Mouse (Mus musculus) heart, embryonic 14.5 days (tissue): ENCODE results near the gene Phactr3. TPM values are rescaled to one million over a fixed set of nuclear protein-coding genes. Genes with fewer than 3 reads are reported as not detected.

Source experiments
- ATAC-seq: fragments of 200-750 bp; cut with Nextera tagmentation; 2 replicates; pipeline ENCODE4 v1.8.0; 2017; ENCODE audit warnings: low read depth, moderate TSS enrichment; ENCODE audit not compliant: insufficient number of reproducible peaks, insufficient read depth, low FRiP score
- H3K27ac ChIP-seq, 2 experiments: fragments of 200-500 bp in 1 of 2; fragments of 300-500 bp in 1 of 2; sonication (generic) in 1 of 2; replicated peaks in 1 of 2; 2 replicates each; pipeline ENCODE4 v1.5.1; 2012 to 2014; ENCODE audit warnings: low read depth in 2 of 2, low read length in 2 of 2, control low read depth in 1 of 2, mild to moderate bottlenecking in 1 of 2, mixed read lengths in 1 of 2; ENCODE audit not compliant: control insufficient read depth in 1 of 2, insufficient read depth in 1 of 2
- H3K27me3 ChIP-seq: fragments of 300-500 bp; sonication (generic); 2 replicates; pipeline ENCODE4 v1.6.1; 2014; ENCODE audit warnings: mild to moderate bottlenecking, low read length, control low read depth; ENCODE audit not compliant: control insufficient read depth, insufficient read depth
- H3K36me3 ChIP-seq: fragments of 300-500 bp; sonication (generic); 2 replicates; pipeline ENCODE4 v1.6.1; 2014; ENCODE audit warnings: mild to moderate bottlenecking, control low read depth, low read length, mixed read lengths; ENCODE audit not compliant: control insufficient read depth, insufficient read depth
- H3K4me1 ChIP-seq, 2 experiments: fragments of 200-500 bp in 1 of 2; fragments of 300-500 bp in 1 of 2; sonication (generic) in 1 of 2; 2 replicates each; pipeline ENCODE4 v1.6.1; 2012 to 2014; ENCODE audit warnings: low read length in 2 of 2, control low read depth in 1 of 2, mixed read lengths in 1 of 2; ENCODE audit not compliant: control insufficient read depth in 2 of 2, insufficient read depth in 2 of 2
- H3K4me2 ChIP-seq: fragments of 300-500 bp; sonication (generic); 2 replicates; pipeline ENCODE4 v1.6.1; 2014; ENCODE audit warnings: mild to moderate bottlenecking, low read length
- H3K4me3 ChIP-seq, 2 experiments: fragments of 200-500 bp in 1 of 2; fragments of 300-500 bp in 1 of 2; sonication (generic) in 1 of 2; 2 replicates each; pipeline ENCODE4 v1.5.1; 2012 to 2014; ENCODE audit warnings: low read length in 2 of 2, mild to moderate bottlenecking in 2 of 2, control low read depth in 1 of 2, low read depth in 1 of 2, moderate library complexity in 1 of 2; ENCODE audit not compliant: control insufficient read depth in 1 of 2, insufficient read depth in 1 of 2
- H3K9ac ChIP-seq: fragments of 300-500 bp; sonication (generic); 2 replicates; pipeline ENCODE4 v1.6.1; 2014; ENCODE audit warnings: mild to moderate bottlenecking, low read length
- H3K9me3 ChIP-seq: fragments of 300-500 bp; sonication (generic); 2 replicates; pipeline ENCODE4 v1.6.1; 2016; ENCODE audit warnings: low read length, control low read depth; ENCODE audit not compliant: control insufficient read depth
- whole genome bisulfite sequencing: fragments of 180-500 bp; shearing (Covaris S2); extraction: QIAGEN DNeasy Blood & Tissue Kit; methylation state at CpG from one replicate; pipeline ENCODE4 v1.1.7; 2014; 5-methylcytosine and 5-hydroxymethylcytosine counted together
- polyA plus RNA-seq: library from polyadenylated mRNA; unstranded; fragments of >200 nt; fragmentation: Nextera tagmentation; extraction: Ambion mirVana; gene quantifications from 2 replicates; pipeline ENCODE4 v1.2.1, GENCODE M21; 2014

Phactr3 gene
- polyA plus RNA-seq, 1 experiment from 2014 or later: 11.1 TPM

DNA sequence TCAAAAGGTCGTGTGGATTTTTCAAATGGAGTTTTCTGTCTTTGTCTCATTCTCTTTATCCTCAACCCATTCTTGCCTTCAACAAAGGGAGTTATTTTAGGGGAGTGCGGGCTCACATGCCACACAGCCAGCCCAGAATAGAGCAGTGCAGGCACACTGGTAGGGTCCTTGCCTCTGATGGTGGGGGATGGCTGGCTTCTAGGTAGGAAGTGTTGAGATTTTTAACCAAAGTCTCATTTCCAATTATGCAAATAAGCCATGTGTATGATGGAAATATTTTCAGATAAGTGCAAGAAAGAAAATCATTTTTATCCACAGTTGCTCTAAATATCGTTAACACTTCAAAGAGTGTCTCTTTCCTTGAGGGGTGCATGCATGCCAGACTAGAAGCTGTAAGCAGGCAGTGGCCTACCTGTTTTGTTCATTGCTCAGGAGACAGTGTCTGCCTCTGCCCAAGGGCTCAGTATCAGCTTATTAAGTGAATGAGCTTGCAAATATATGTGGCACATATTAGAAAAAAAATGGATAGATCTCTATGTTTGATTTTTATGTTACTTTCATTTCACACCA, 101.5 kb downstream of the Phactr3 start:
- Histone ChIP-seq H3K9me3 (no peaks in the 10 kb centered on the region), H3K4me1 (peaks cover 4 to 11% of the 10 kb centered on the region in 2 experiments), H3K9ac (no peak overlapping the region), H3K4me2 (no peak overlapping the region), H3K36me3 (no peaks in the 10 kb centered on the region), H3K27ac (peak overlapping the region; percentile 10 to 14; a peak in 1 of 4 replicates), H3K27me3 (no peaks in the 10 kb centered on the region), H3K4me3 (no peak overlapping the region)
- no peak for ATAC-seq
- WGBS: 45% methylated on average over 3 of the region's 3 CpGs

DNA sequence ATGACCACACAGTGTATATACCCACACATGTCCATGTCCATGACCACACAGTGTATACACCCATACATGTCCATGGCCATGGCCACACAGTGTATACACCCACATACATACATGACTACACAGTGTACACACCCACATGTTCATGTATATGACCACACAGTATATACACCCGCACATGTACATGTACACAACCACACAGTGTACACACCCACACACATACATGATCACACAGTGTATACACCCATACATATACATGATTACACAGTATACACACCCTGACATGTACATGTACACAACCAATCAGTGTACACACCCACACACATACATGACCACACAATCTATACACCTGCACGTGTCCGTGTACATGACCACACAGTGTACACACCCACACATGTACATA, 102.2 kb downstream of the Phactr3 start:
- H3K27ac ChIP-seq: no peak overlapping the region
- 96% methylated on average over 3 of the region's 3 CpGs for WGBS
- H3K9me3 ChIP-seq: no peaks in the 10 kb centered on the region
- H3K9ac ChIP-seq: no peak overlapping the region
- no peak overlapping the region for H3K4me2 ChIP-seq
- no peaks in the 10 kb centered on the region for H3K27me3 ChIP-seq
- H3K4me1 ChIP-seq: peaks cover 4 to 11% of the 10 kb centered on the region in 2 experiments
- no peaks in the 10 kb centered on the region for H3K36me3 ChIP-seq
- ATAC-seq: no peak
- H3K4me3 ChIP-seq: no peak overlapping the region

DNA sequence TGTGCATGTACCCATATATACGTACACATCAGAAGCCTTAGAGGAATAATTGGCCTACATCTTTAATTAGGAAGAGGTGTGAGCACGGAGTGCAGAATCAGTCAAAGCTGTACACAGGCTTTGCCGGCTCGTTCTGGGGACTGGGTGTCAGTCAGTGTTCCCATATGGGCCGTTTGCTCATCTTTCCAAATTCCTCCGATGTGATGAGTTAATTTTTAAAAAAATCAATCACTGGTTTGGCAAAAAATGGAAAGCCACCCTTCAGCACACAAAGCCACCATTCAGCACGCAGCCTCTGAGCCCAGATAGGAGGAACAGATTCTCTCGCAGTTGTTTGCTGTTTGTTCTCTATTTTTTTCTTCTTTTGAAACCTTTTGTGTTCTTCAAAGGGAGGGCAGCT, 110.5 kb downstream of the Phactr3 start:
- no peaks in the 10 kb centered on the region for H3K27me3 ChIP-seq
- 85% methylated on average over 8 of the region's 8 CpGs for WGBS
- ATAC-seq: no peak
- no peak overlapping the region for H3K4me3 ChIP-seq
- no peak overlapping the region for H3K27ac ChIP-seq
- no peaks in the 10 kb centered on the region for H3K4me1 ChIP-seq
- H3K36me3 ChIP-seq: no peaks in the 10 kb centered on the region
- H3K9me3 ChIP-seq: 0 out of 2 replicates have a peak, but pooled peaks cover 6% of the 10 kb centered on the region
- no peak overlapping the region for H3K9ac ChIP-seq
- H3K4me2 ChIP-seq: no peak overlapping the region

DNA sequence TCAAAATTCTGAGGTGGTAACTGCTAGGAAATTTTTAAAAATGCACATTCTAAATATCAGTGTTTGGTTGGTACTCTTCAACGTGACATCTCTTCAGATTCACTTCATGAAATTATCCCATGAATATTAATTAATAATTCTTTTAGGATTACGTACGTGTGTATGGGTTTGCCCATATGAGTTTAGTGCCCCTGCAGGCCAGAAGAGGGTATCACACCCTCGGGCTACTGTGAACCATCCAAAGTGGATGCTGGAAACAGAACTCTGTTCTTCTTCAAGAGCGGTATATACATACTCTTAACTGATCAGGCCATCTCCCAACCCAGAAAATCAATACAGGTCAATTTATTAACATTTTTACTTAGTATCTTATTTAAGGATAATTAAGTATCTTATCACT, 114.7 kb downstream of the Phactr3 start:
- ATAC-seq: no peak
- no peak overlapping the region for H3K4me2 ChIP-seq
- no peak overlapping the region for H3K4me3 ChIP-seq
- no peaks in the 10 kb centered on the region for H3K36me3 ChIP-seq
- H3K9me3 ChIP-seq: 0 out of 2 replicates have a peak, but pooled peaks cover 6% of the 10 kb centered on the region
- WGBS: 74% methylated on average over 5 of the region's 5 CpGs
- peaks cover 0 to 2% of the 10 kb centered on the region in 2 experiments; a peak in 1 of 4 replicates for H3K4me1 ChIP-seq
- no peak overlapping the region for H3K9ac ChIP-seq
- no peak overlapping the region for H3K27ac ChIP-seq
- H3K27me3 ChIP-seq: no peaks in the 10 kb centered on the region

DNA sequence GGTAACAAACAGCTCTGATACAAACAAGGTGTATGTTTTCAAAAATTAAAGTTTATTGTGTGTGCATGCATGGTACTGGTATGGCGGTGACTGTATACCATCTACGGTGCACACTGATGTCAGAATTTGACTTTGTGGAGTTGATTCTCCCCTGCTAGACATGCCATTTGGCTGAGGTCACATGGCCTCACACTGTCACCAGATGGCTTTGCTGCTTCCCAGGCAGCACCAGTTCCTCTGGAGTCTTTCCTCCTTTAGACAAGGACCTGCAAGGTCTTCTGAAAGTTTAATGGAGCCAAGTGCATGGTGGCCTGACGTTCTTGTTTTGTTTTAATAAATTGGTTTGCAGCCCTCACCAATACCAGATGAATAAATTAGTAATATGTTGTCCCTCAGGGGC, 118.3 kb downstream of the Phactr3 start:
- Histone ChIP-seq H3K4me1 (peaks cover 0 to 2% of the 10 kb centered on the region in 2 experiments; a peak in 1 of 4 replicates), H3K9ac (no peak overlapping the region), H3K4me3 (no peak overlapping the region), H3K27ac (no peak overlapping the region), H3K36me3 (no peaks in the 10 kb centered on the region), H3K9me3 (no peaks in the 10 kb centered on the region), H3K4me2 (no peak overlapping the region), H3K27me3 (no peaks in the 10 kb centered on the region)
- WGBS: 67% methylated on average over 3 of the region's 3 CpGs
- no peak for ATAC-seq

DNA sequence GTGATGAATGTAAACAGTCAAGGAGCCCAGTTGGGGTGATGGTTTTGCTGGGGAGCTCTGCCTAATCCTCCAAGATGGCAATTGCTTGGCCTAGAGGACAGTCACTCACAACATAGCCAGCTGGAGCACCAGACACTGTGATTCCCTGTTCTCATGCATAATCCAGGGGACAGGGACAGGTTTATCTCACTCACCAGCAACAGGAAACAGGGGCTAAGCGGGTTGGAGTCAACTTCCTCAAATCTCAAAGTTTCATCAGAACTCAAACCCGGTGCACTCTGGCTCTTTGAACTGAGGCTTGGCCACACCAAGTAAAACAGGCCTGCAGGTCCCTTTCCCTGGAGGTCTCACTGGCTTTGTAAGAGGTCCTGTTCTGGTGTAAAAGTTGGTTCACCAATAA, 119.7 kb downstream of the Phactr3 start:
- Histone ChIP-seq H3K4me3 (no peak overlapping the region), H3K9me3 (no peaks in the 10 kb centered on the region), H3K9ac (no peak overlapping the region), H3K4me1 (peaks cover 0 to 4% of the 10 kb centered on the region in 2 experiments; a peak in 2 of 4 replicates), H3K36me3 (no peaks in the 10 kb centered on the region), H3K27ac (no peak overlapping the region), H3K27me3 (no peaks in the 10 kb centered on the region), H3K4me2 (no peak overlapping the region)
- no peak for ATAC-seq
- 49% methylated on average over 2 of the region's 2 CpGs for WGBS

DNA sequence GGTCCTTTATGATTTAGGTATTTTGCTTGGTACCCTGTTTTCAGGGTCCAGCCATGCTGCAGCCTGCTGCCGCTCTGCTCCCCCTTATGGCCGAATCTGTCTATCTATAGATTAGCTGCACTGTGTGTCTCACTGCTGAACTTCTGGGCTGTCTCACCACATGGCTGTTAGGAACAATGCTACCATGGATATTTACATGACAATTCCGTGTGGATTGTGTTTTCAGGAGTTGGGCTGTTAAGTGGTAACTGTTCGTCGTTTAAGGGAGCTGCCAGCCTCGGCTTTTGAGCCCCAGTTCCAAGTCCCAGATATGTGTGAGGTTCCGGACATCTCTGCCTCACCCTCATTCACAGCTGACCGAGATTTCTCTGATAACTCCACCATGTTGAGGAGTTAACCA, 122.1 kb downstream of the Phactr3 start:
- WGBS: 68% methylated on average over 8 of the region's 8 CpGs
- no peak overlapping the region for H3K27ac ChIP-seq
- no peak overlapping the region for H3K4me3 ChIP-seq
- H3K4me1 ChIP-seq: peaks cover 0 to 4% of the 10 kb centered on the region in 2 experiments; a peak in 2 of 4 replicates
- ATAC-seq: no peak
- no peaks in the 10 kb centered on the region for H3K27me3 ChIP-seq
- H3K4me2 ChIP-seq: no peak overlapping the region
- no peaks in the 10 kb centered on the region for H3K9me3 ChIP-seq
- no peak overlapping the region for H3K9ac ChIP-seq
- H3K36me3 ChIP-seq: no peaks in the 10 kb centered on the region

DNA sequence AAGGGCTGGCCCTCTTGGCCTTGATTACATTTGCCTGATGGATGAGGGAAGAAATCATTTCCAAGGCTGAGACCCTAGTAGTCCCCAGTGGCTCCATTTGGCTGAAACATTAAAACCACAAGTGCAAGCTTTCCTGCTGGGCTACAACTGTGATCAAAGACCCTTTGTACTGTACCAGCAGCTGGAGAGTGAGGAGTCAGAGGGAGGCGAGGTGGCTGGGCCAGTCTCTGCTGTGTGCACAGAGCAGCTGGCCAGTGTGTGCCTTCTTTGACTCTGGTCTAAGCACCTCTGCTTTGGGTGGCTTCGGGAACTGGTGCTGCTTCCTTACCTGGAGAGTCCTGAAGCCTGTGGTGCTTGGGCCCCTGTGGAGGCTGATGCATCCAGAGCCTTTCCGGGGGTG, 122.6 kb downstream of the Phactr3 start:
- H3K4me3 ChIP-seq: no peak overlapping the region
- 62% methylated on average over 3 of the region's 3 CpGs for WGBS
- H3K27ac ChIP-seq: no peak overlapping the region
- no peaks in the 10 kb centered on the region for H3K27me3 ChIP-seq
- no peak for ATAC-seq
- no peak overlapping the region for H3K4me2 ChIP-seq
- H3K9ac ChIP-seq: no peak overlapping the region
- no peaks in the 10 kb centered on the region for H3K9me3 ChIP-seq
- H3K4me1 ChIP-seq: peaks cover 0 to 4% of the 10 kb centered on the region in 2 experiments; a peak in 2 of 4 replicates
- H3K36me3 ChIP-seq: no peaks in the 10 kb centered on the region
